Mouse (Mus musculus) neural tube, embryonic 13.5 days (tissue): ENCODE measurements around the gene Fndc7. TPM values are rescaled to one million over a fixed set of nuclear protein-coding genes. Genes with fewer than 3 reads are reported as not detected.
"Not testable (repeated sequence)": the region's sequence is repeated elsewhere in the genome, so short reads cannot be mapped to it uniquely, and the experiment has no call there.

ENCODE experiments used
- ATAC-seq: fragments of 200-750 bp; cut with Nextera tagmentation; 2 replicates; pipeline ENCODE4 v1.8.0; 2017; ENCODE audit warnings: low read depth, mild to moderate bottlenecking, moderate TSS enrichment, moderate library complexity
- H3K27ac ChIP-seq: fragments of 300-500 bp; sonication (generic); replicated peaks from 2 replicates; pipeline ENCODE4 v1.5.1; 2015; ENCODE audit warnings: moderate library complexity, mild to moderate bottlenecking, inconsistent platforms
- H3K27me3 ChIP-seq: fragments of 300-500 bp; sonication (generic); 2 replicates; pipeline ENCODE4 v1.6.1; 2015; ENCODE audit warnings: mild to moderate bottlenecking, inconsistent platforms
- H3K36me3 ChIP-seq: fragments of 300-500 bp; sonication (generic); 2 replicates; pipeline ENCODE4 v1.6.1; 2015; ENCODE audit warnings: mild to moderate bottlenecking, inconsistent platforms
- H3K4me1 ChIP-seq: fragments of 300-500 bp; sonication (generic); replicated peaks from 2 replicates; pipeline ENCODE4 v1.6.1; 2015; ENCODE audit warnings: inconsistent platforms
- H3K4me2 ChIP-seq: fragments of 300-500 bp; sonication (generic); 2 replicates; pipeline ENCODE4 v1.6.1; 2015; ENCODE audit warnings: inconsistent platforms, mild to moderate bottlenecking, moderate library complexity
- H3K4me3 ChIP-seq: fragments of 300-500 bp; sonication (generic); 2 replicates; pipeline ENCODE4 v1.5.1; 2015; ENCODE audit warnings: mild to moderate bottlenecking, inconsistent platforms
- H3K9ac ChIP-seq: fragments of 300-500 bp; sonication (generic); 2 replicates; pipeline ENCODE4 v1.6.1; 2015; ENCODE audit warnings: moderate library complexity, mild to moderate bottlenecking, inconsistent platforms
- H3K9me3 ChIP-seq: fragments of 300-500 bp; sonication (generic); 2 replicates; pipeline ENCODE4 v1.6.1; 2016; ENCODE audit warnings: inconsistent platforms
- WGBS: fragments of 180-500 bp; shearing (Covaris S2); methylation state at CpG from one replicate; pipeline ENCODE4 v1.1.7; 2015; 5-methylcytosine and 5-hydroxymethylcytosine counted together
- polyA plus RNA-seq: library from polyadenylated mRNA; unstranded; fragments of >200 nt; fragmentation: Nextera tagmentation; extraction: Ambion mirVana; gene quantifications from 2 replicates; pipeline ENCODE4 v1.2.1, GENCODE M21; 2015

Gene Fndc7
- polyA plus RNA-seq, 1 experiment from 2014 or later, result not detected

DNA sequence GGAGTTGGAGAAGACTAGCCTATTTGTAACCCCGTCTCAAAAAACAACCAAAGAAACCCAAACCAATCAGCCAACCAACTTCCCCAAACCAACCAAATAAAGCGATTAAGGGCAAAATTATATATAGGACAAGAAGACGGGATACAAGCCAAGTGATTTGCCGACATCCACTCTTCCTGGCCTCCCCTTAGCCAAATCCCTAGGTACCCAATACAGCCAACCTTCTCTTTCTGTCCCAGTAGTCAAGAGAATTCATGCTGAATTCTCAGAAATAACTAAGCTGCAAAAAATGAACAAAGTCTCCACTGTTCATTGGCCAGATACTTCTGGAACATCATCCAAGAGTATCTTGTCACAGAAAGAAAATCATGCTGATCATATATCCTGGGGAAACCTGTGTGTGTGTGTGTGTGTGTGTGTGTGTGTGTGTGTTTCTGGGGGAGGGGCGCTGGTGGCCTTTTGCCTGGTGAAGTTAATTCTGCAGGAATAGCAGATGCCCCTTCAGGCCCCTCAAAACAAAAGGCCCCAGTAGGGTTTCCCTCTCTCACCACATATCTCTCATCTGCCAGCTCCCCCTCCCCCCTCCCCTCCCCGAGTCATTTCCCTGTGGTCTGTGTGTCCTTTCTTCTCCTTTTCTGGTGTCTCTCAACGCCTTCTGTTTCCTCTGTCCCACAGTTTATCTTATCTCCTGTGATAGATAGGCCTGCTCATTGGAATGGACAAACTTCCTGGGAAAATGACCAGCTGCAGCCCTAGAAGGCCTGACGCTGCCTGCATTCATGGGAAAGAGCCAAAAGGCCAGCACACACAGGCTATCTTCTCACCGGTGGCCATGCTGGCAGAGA is 3.9 kb downstream of the Fndc7 start:
- 42% methylated on average over 9 of the region's 9 CpGs for WGBS
- H3K9me3 ChIP-seq, result no peaks in the 10 kb centered on the region
- no peaks in the 10 kb centered on the region for H3K27me3 ChIP-seq
- H3K27ac ChIP-seq, result 0 out of 2 replicates have a peak overlapping the region, but pooled peaks have one; percentile 28
- no peak; the same call in 1 of the 2 replicates for ATAC-seq
- H3K4me1 ChIP-seq, result peaks cover 32% of the 10 kb centered on the region
- no peak overlapping the region for H3K4me2 ChIP-seq
- no peak overlapping the region for H3K9ac ChIP-seq
- no peaks in the 10 kb centered on the region for H3K36me3 ChIP-seq
- no peak overlapping the region for H3K4me3 ChIP-seq

GRCm38 (mm10) chr3:108884706-108885289 is 5.0 kb downstream of the Fndc7 start:
- H3K27me3 ChIP-seq, result no peaks in the 10 kb centered on the region
- no peaks in the 10 kb centered on the region for H3K36me3 ChIP-seq
- peak overlapping the region; percentile 52 for H3K27ac ChIP-seq
- peaks cover 37% of the 10 kb centered on the region for H3K4me1 ChIP-seq
- H3K4me3 ChIP-seq, result no peak overlapping the region
- WGBS, result 37% methylated on average over 8 of the region's 8 CpGs
- no peak for ATAC-seq
- H3K9me3 ChIP-seq, result no peaks in the 10 kb centered on the region
- no peak overlapping the region for H3K4me2 ChIP-seq
- H3K9ac ChIP-seq, result no peak overlapping the region

DNA sequence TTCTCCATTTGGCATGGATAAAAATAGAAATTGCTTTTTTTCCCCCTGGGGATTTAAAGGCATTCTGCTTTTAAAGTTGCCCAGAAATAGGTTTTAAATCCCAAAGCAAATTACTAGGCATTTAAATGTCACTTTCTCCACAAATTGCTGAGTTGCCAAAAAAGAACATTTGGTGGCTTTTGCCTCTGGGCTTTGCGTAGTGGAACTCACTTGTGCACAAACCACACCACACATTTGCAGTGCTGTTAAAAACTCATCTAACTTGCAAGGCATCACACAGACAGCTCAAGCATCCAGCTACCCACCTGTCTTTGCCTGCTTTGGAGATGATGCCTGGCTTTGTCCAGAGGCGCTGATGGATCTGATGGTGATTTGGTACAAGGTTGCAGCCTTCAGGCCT is 6.7 kb downstream of the Fndc7 start:
- WGBS, result 90% methylated on average over 2 of the region's 2 CpGs
- Histone ChIP-seq H3K4me3 (no peak overlapping the region), H3K4me1 (peaks cover 43% of the 10 kb centered on the region), H3K9me3 (no peaks in the 10 kb centered on the region), H3K9ac (no peak overlapping the region), H3K27me3 (no peaks in the 10 kb centered on the region), H3K36me3 (no peaks in the 10 kb centered on the region), H3K4me2 (no peak overlapping the region), H3K27ac (no peak overlapping the region)
- ATAC-seq, result no peak

- H3K36me3 ChIP-seq, H3K4me3 ChIP-seq, H3K9ac ChIP-seq, H3K9me3 ChIP-seq, H3K4me2 ChIP-seq, H3K27me3 ChIP-seq, ATAC-seq, H3K27ac ChIP-seq: not testable (repeated sequence)
- H3K4me1 ChIP-seq, result peaks cover 43% of the 10 kb centered on the region
- WGBS, result 11% methylated on average over 4 of the region's 4 CpGs
Observed at GRCm38 (mm10) chr3:108881873-108882272, 7.9 kb downstream of the Fndc7 start.

- Histone ChIP-seq H3K9ac (peak overlapping the region; percentile 18; the same call in 1 of the 2 replicates), H3K27me3 (no peaks in the 10 kb centered on the region), H3K9me3 (no peaks in the 10 kb centered on the region), H3K4me3 (no peak overlapping the region), H3K4me1 (peaks cover 36% of the 10 kb centered on the region), H3K27ac (no peak overlapping the region), H3K36me3 (no peaks in the 10 kb centered on the region), H3K4me2 (peak overlapping the region; percentile 37)
- WGBS, result 48% methylated on average over 28 of the region's 28 CpGs
- peak; percentile 38; the same call in 1 of the 2 replicates for ATAC-seq
Observed at GRCm38 (mm10) chr3:108880544-108881507, 9.0 kb downstream of the Fndc7 start.

GRCm38 (mm10) chr3:108879836-108880435 is 9.9 kb downstream of the Fndc7 start:
- Histone ChIP-seq H3K9me3 (no peaks in the 10 kb centered on the region), H3K27ac (no peak overlapping the region), H3K27me3 (no peaks in the 10 kb centered on the region), H3K36me3 (no peaks in the 10 kb centered on the region), H3K4me3 (no peak overlapping the region), H3K4me2 (no peak overlapping the region), H3K9ac (no peak overlapping the region), H3K4me1 (peaks cover 30% of the 10 kb centered on the region)
- WGBS, result 70% methylated on average over 5 of the region's 5 CpGs
- no peak for ATAC-seq

- WGBS, result 68% methylated on average over 2 of the region's 2 CpGs
Observed at GRCm38 (mm10) chr3:108879129-108879528, 10.7 kb downstream of the Fndc7 start.

GRCm38 (mm10) chr3:108870631-108871030 is 19.2 kb downstream of the Fndc7 start:
- ATAC-seq, result no peak
- Histone ChIP-seq H3K27ac (no peak overlapping the region), H3K9ac (no peak overlapping the region), H3K4me3 (no peak overlapping the region), H3K36me3 (no peaks in the 10 kb centered on the region), H3K4me1 (no peaks in the 10 kb centered on the region), H3K27me3 (no peaks in the 10 kb centered on the region), H3K4me2 (no peak overlapping the region), H3K9me3 (no peaks in the 10 kb centered on the region)
- WGBS, result 80% methylated on average over 6 of the region's 6 CpGs

More at GRCm38 (mm10) chr3:108879129-108879528, 10.7 kb downstream of the Fndc7 start:
- Histone ChIP-seq H3K9ac (no peak overlapping the region), H3K4me3 (no peak overlapping the region), H3K4me1 (peaks cover 25% of the 10 kb centered on the region), H3K4me2 (no peak overlapping the region), H3K9me3 (no peaks in the 10 kb centered on the region), H3K27me3 (no peaks in the 10 kb centered on the region), H3K27ac (no peak overlapping the region), H3K36me3 (no peaks in the 10 kb centered on the region)
- no peak for ATAC-seq

- Histone ChIP-seq H3K27ac (no peak overlapping the region), H3K4me3 (no peak overlapping the region), H3K9me3 (no peaks in the 10 kb centered on the region), H3K4me1 (no peaks in the 10 kb centered on the region), H3K9ac (no peak overlapping the region), H3K4me2 (no peak overlapping the region), H3K36me3 (no peaks in the 10 kb centered on the region), H3K27me3 (no peaks in the 10 kb centered on the region)
- no peak for ATAC-seq
- WGBS, result 92% methylated on average over 3 of the region's 3 CpGs
Observed at GRCm38 (mm10) chr3:108867449-108867848, 22.4 kb downstream of the Fndc7 start.

GRCm38 (mm10) chr3:108865676-108866075 is 24.1 kb downstream of the Fndc7 start:
- H3K4me3 ChIP-seq, result no peak overlapping the region
- H3K27me3 ChIP-seq, result no peaks in the 10 kb centered on the region
- H3K4me2 ChIP-seq, result no peak overlapping the region
- 93% methylated on average over 3 of the region's 3 CpGs for WGBS
- no peak overlapping the region for H3K9ac ChIP-seq
- no peak for ATAC-seq
- no peak overlapping the region for H3K27ac ChIP-seq
- no peaks in the 10 kb centered on the region for H3K9me3 ChIP-seq
- H3K36me3 ChIP-seq, result no peaks in the 10 kb centered on the region
- H3K4me1 ChIP-seq, result no peaks in the 10 kb centered on the region

- ATAC-seq, result no peak
- Histone ChIP-seq H3K27ac (no peak overlapping the region), H3K9me3 (no peaks in the 10 kb centered on the region), H3K4me3 (no peak overlapping the region), H3K4me2 (no peak overlapping the region), H3K4me1 (no peaks in the 10 kb centered on the region), H3K9ac (no peak overlapping the region), H3K36me3 (no peaks in the 10 kb centered on the region), H3K27me3 (no peaks in the 10 kb centered on the region)
- WGBS, result 43% methylated on average over 3 of the region's 3 CpGs
Observed at GRCm38 (mm10) chr3:108865129-108865528, 24.7 kb downstream of the Fndc7 start.
